ENCODE assay signal across 17 mouse cellular contexts in genomic region chr15:16784575-16784974, GRCm38 (mm10). TPM values are rescaled to one million over a fixed set of nuclear protein-coding genes. Genes with fewer than 3 reads are reported as not detected.
"Had no signal": no experiment of that assay in that cellular context is flagged by ENCODE, and none has a peak within 500 bp of the region (broad histone marks: within the 10 kb centered on the region; RNA-seq: fewer than 3 reads in every experiment).

No protein-coding gene starts in this region.

- DNase-seq: kidney, adult 8-10 months; kidney, postnatal 25 days; lung, postnatal 14 days; retina, postnatal 1 day; right cerebral cortex, postnatal 4 days; spleen, adult 18-20 months; thymus, adult 2 months; thymus, postnatal 25 days had no signal

- ATAC-seq: inflammation-experienced regulatory T-cells, adult 6 months; intestine, postnatal 0 days had no signal

- H3K4me3 ChIP-seq: hindbrain, embryonic 15.5 days; limb, embryonic 15.5 days; lung, embryonic 15.5 days; megakaryocyte, embryonic 14.5 days; myocyte had no signal

- H3K9ac ChIP-seq: hindbrain, embryonic 15.5 days; limb, embryonic 15.5 days; lung, embryonic 15.5 days had no signal

- H3K27me3 ChIP-seq: hindbrain, embryonic 15.5 days; limb, embryonic 15.5 days; lung, embryonic 15.5 days; megakaryocyte, embryonic 14.5 days had no signal

- H3K27ac ChIP-seq: hindbrain, embryonic 15.5 days; limb, embryonic 15.5 days; lung, embryonic 15.5 days; macrophage had no signal

- H3K4me2 ChIP-seq: hindbrain, embryonic 15.5 days; limb, embryonic 15.5 days; lung, embryonic 15.5 days had no signal

- H3K9me3 ChIP-seq: hindbrain, embryonic 15.5 days; limb, embryonic 15.5 days; lung, embryonic 15.5 days; megakaryocyte, embryonic 14.5 days had no signal

- H3K36me3 ChIP-seq: limb, embryonic 15.5 days; lung, embryonic 15.5 days had no signal

- H3K4me1 ChIP-seq: hindbrain, embryonic 15.5 days; limb, embryonic 15.5 days; lung, embryonic 15.5 days; megakaryocyte, embryonic 14.5 days had no signal

RNA-seq across cellular contexts. Expression of gene Cdh9, which starts 56.0 kb away (rescaled TPM):
- total RNA-seq: neutrophil, adult 5-6 weeks had no signal
- polyA plus RNA-seq: inflammation-experienced regulatory T-cells, adult 6 months; myocyte had no signal
